Mouse (Mus musculus) hindbrain, embryonic 12.5 days (tissue): Measurements from ENCODE around the gene Defb48. TPM values are rescaled to one million over a fixed set of nuclear protein-coding genes. Genes with fewer than 3 reads are reported as not detected.

Experiments
- polyA plus RNA-seq: library from polyadenylated mRNA; unstranded; fragments of >200 nt; fragmentation: Nextera tagmentation; extraction: Ambion mirVana; gene quantifications from 2 replicates; pipeline ENCODE4 v1.2.1, GENCODE M21; 2016

Gene Defb48
- polyA plus RNA-seq, 1 experiment from 2014 or later: not detected

Other genes starting within 250 kb of the Defb48 start
- 26.6 and 27.3 TPM in 2 replicates for gene Ints6, start 223.3 kb downstream of the Defb48 start, polyA plus RNA-seq
- 14.2 and 15.0 TPM in 2 replicates for gene Wdfy2, start 146.8 kb downstream of the Defb48 start, polyA plus RNA-seq
- gene Defb47, start 13.6 kb upstream of the Defb48 start, polyA plus RNA-seq: not detected in 2 replicates
- not detected in 2 replicates for gene Defb43, start 27.3 kb upstream of the Defb48 start, polyA plus RNA-seq
- 0.31 TPM in 1 of 2 replicates, not detected in the other for gene Defb42, start 62.5 kb upstream of the Defb48 start, polyA plus RNA-seq
- gene Defb30, start 65.5 kb upstream of the Defb48 start, polyA plus RNA-seq: not detected in 2 replicates